Mouse (Mus musculus) kidney, postnatal 25 days (tissue): ENCODE data around the gene Mb.
A peak's percentile ranks its signal among the peaks of the same experiment; 100 is the strongest.

Experiments
- DNase-seq, 2 experiments: peaks; one replicate each; pipeline ENCODE4 v3.0.0; 2021; ENCODE audit warnings: mixed read lengths in 2 of 2

Mb gene

GRCm38 (mm10) chr15:77050570-77050969, at the start of gene Mb:
TSS of gene Mb (minus strand) at chr15:77050670.
- DNase-seq: no peak

- DNase-seq: no peak
These were observed 49.3 kb upstream of the Mb start for GRCm38 (mm10) chr15:77099756-77100155.

- no peak for DNase-seq
These were observed 46.9 kb upstream of the Mb start for GRCm38 (mm10) chr15:77097358-77097757.

- DNase-seq: no peak
These were observed 44.7 kb upstream of the Mb start for GRCm38 (mm10) chr15:77095216-77095615.

GRCm38 (mm10) chr15:77094431-77094830, 44.0 kb upstream of the Mb start:
- DNase-seq: no peak

- DNase-seq: no peak
These were observed 40.9 kb upstream of the Mb start for GRCm38 (mm10) chr15:77091394-77091793.

- no peak for DNase-seq
These were observed 40.1 kb upstream of the Mb start for GRCm38 (mm10) chr15:77090531-77090930.

GRCm38 (mm10) chr15:77089249-77089648, 38.8 kb upstream of the Mb start:
- no peak for DNase-seq

GRCm38 (mm10) chr15:77086488-77086887, 36.0 kb upstream of the Mb start:
- DNase-seq: no peak

GRCm38 (mm10) chr15:77085818-77086217, 35.3 kb upstream of the Mb start:
- peak; percentile 50 to 51 for DNase-seq

GRCm38 (mm10) chr15:77081454-77081853, 31.0 kb upstream of the Mb start:
- no peak for DNase-seq

GRCm38 (mm10) chr15:77080684-77081254, 30.3 kb upstream of the Mb start:
- peak in 1 of 2 experiments; percentile 45 for DNase-seq

- DNase-seq: peak in 1 of 2 experiments; percentile 63
These were observed 29.5 kb upstream of the Mb start for GRCm38 (mm10) chr15:77079890-77080361.

- DNase-seq: no peak
These were observed 28.9 kb upstream of the Mb start for GRCm38 (mm10) chr15:77079256-77079822.

GRCm38 (mm10) chr15:77078786-77079185, 28.3 kb upstream of the Mb start:
- no peak for DNase-seq

GRCm38 (mm10) chr15:77077906-77078305, 27.4 kb upstream of the Mb start:
- no peak for DNase-seq

GRCm38 (mm10) chr15:77076523-77076922, 26.1 kb upstream of the Mb start:
- no peak for DNase-seq

GRCm38 (mm10) chr15:77072556-77073163, 22.2 kb upstream of the Mb start:
- DNase-seq: no peak

- DNase-seq: peak in 1 of 2 experiments; percentile 44
These were observed 21.0 kb upstream of the Mb start for GRCm38 (mm10) chr15:77071501-77071900.

- DNase-seq: no peak
These were observed 20.3 kb upstream of the Mb start for GRCm38 (mm10) chr15:77070745-77071268.

GRCm38 (mm10) chr15:77069019-77069418, 18.5 kb upstream of the Mb start:
- DNase-seq: no peak

- DNase-seq: no peak
These were observed 18.0 kb upstream of the Mb start for GRCm38 (mm10) chr15:77068439-77068861.

GRCm38 (mm10) chr15:77066233-77066632, 15.8 kb upstream of the Mb start:
- DNase-seq: no peak

GRCm38 (mm10) chr15:77065259-77065852, 14.9 kb upstream of the Mb start:
- DNase-seq: no peak
